Mouse (Mus musculus): ENCODE measurements around the gene Zfp652. TPM values are rescaled to one million over a fixed set of nuclear protein-coding genes. Genes with fewer than 3 reads are reported as not detected.
"Not testable (repeated sequence)": the region's sequence is repeated elsewhere in the genome, so short reads cannot be mapped to it uniquely, and the experiment has no call there.

Zfp652 gene
- polyA plus RNA-seq, 1 experiment from 2014 or later = 16.8 TPM

GRCm38 (mm10) chr11:95749619-95750018 is 37.1 kb downstream of the Zfp652 start:
- Histone ChIP-seq H3K9me3 (ENCODE audit: control insufficient read depth, low read length) (no peaks in the 10 kb centered on the region), H3K27ac (ENCODE audit: low read length) (no peak overlapping the region), H3K9ac (ENCODE audit: low read depth, low read length) (no peak overlapping the region), H3K4me2 (ENCODE audit: low read depth, low read length) (no peak overlapping the region), H3K4me1 (ENCODE audit: control insufficient read depth, insufficient read depth, low read length) (peaks cover 4% of the 10 kb centered on the region), H3K36me3 (ENCODE audit: control insufficient read depth, insufficient read depth, low read length) (peaks cover 8% of the 10 kb centered on the region; the same call in 1 of the 2 replicates), H3K27me3 (replicated peaks; ENCODE audit: control insufficient read depth, insufficient read depth, low read length) (no peaks in the 10 kb centered on the region), H3K4me3 (ENCODE audit: low read length) (no peak overlapping the region)
- WGBS = 87% methylated on average over 15 of the region's 15 CpGs
- ATAC-seq = no peak

- peak; percentile 53; the same call in 1 of the 2 replicates for ATAC-seq
- Histone ChIP-seq H3K27me3 (replicated peaks; ENCODE audit: control insufficient read depth, insufficient read depth, low read length) (no peaks in the 10 kb centered on the region), H3K9ac (ENCODE audit: low read depth, low read length) (no peak overlapping the region), H3K9me3 (ENCODE audit: control insufficient read depth, low read length) (no peaks in the 10 kb centered on the region), H3K36me3 (ENCODE audit: control insufficient read depth, insufficient read depth, low read length) (peaks cover 8% of the 10 kb centered on the region; the same call in 1 of the 2 replicates), H3K4me2 (ENCODE audit: low read depth, low read length) (no peak overlapping the region), H3K27ac (ENCODE audit: low read length) (no peak overlapping the region), H3K4me3 (ENCODE audit: low read length) (no peak overlapping the region), H3K4me1 (ENCODE audit: control insufficient read depth, insufficient read depth, low read length) (no peaks in the 10 kb centered on the region)
- WGBS = 33% methylated on average over 1 of the region's 1 CpGs
Measured at GRCm38 (mm10) chr11:95750995-95751394, 38.5 kb downstream of the Zfp652 start.

GRCm38 (mm10) chr11:95755137-95755536 is 42.7 kb downstream of the Zfp652 start:
- H3K27me3 ChIP-seq (replicated peaks; ENCODE audit: control insufficient read depth, insufficient read depth, low read length); H3K27ac ChIP-seq (ENCODE audit: low read length); H3K9me3 ChIP-seq (ENCODE audit: control insufficient read depth, low read length); H3K4me2 ChIP-seq (ENCODE audit: low read depth, low read length); H3K4me3 ChIP-seq (ENCODE audit: low read length); H3K4me1 ChIP-seq (ENCODE audit: control insufficient read depth, insufficient read depth, low read length); ATAC-seq; H3K36me3 ChIP-seq (ENCODE audit: control insufficient read depth, insufficient read depth, low read length); H3K9ac ChIP-seq (ENCODE audit: low read depth, low read length): not testable (repeated sequence)
- WGBS = 97% methylated on average over 4 of the region's 4 CpGs

GRCm38 (mm10) chr11:95760521-95760920 is 48.0 kb downstream of the Zfp652 start:
- Histone ChIP-seq H3K27ac (ENCODE audit: low read length) (no peak overlapping the region), H3K9ac (ENCODE audit: low read depth, low read length) (no peak overlapping the region), H3K4me3 (ENCODE audit: low read length) (no peak overlapping the region), H3K4me1 (ENCODE audit: control insufficient read depth, insufficient read depth, low read length) (no peaks in the 10 kb centered on the region), H3K9me3 (ENCODE audit: control insufficient read depth, low read length) (no peaks in the 10 kb centered on the region), H3K4me2 (ENCODE audit: low read depth, low read length) (no peak overlapping the region), H3K27me3 (replicated peaks; ENCODE audit: control insufficient read depth, insufficient read depth, low read length) (no peaks in the 10 kb centered on the region), H3K36me3 (ENCODE audit: control insufficient read depth, insufficient read depth, low read length) (peaks cover 10% of the 10 kb centered on the region)
- ATAC-seq = no peak
- 84% methylated on average over 5 of the region's 5 CpGs for WGBS

- no peak overlapping the region for H3K27ac ChIP-seq (ENCODE audit: low read length)
- no peak overlapping the region for H3K4me3 ChIP-seq (ENCODE audit: low read length)
- peaks cover 10% of the 10 kb centered on the region for H3K36me3 ChIP-seq (ENCODE audit: control insufficient read depth, insufficient read depth, low read length)
- no peak for ATAC-seq
- no peak overlapping the region for H3K9ac ChIP-seq (ENCODE audit: low read depth, low read length)
- WGBS = 84% methylated on average over 4 of the region's 4 CpGs
- no peaks in the 10 kb centered on the region for H3K27me3 ChIP-seq (replicated peaks; ENCODE audit: control insufficient read depth, insufficient read depth, low read length)
- no peak overlapping the region for H3K4me2 ChIP-seq (ENCODE audit: low read depth, low read length)
- no peaks in the 10 kb centered on the region for H3K4me1 ChIP-seq (ENCODE audit: control insufficient read depth, insufficient read depth, low read length)
- no peaks in the 10 kb centered on the region for H3K9me3 ChIP-seq (ENCODE audit: control insufficient read depth, low read length)
Measured at GRCm38 (mm10) chr11:95762996-95763395, 50.5 kb downstream of the Zfp652 start.

GRCm38 (mm10) chr11:95764806-95765205 is 52.3 kb downstream of the Zfp652 start:
- H3K4me1 ChIP-seq (ENCODE audit: control insufficient read depth, insufficient read depth, low read length) = no peaks in the 10 kb centered on the region
- WGBS = 81% methylated on average over 8 of the region's 8 CpGs
- peaks cover 10% of the 10 kb centered on the region for H3K36me3 ChIP-seq (ENCODE audit: control insufficient read depth, insufficient read depth, low read length)
- H3K9me3 ChIP-seq (ENCODE audit: control insufficient read depth, low read length) = no peaks in the 10 kb centered on the region
- no peaks in the 10 kb centered on the region for H3K27me3 ChIP-seq (replicated peaks; ENCODE audit: control insufficient read depth, insufficient read depth, low read length)
- H3K4me3 ChIP-seq (ENCODE audit: low read length) = no peak overlapping the region
- H3K4me2 ChIP-seq (ENCODE audit: low read depth, low read length) = no peak overlapping the region
- ATAC-seq = no peak
- no peak overlapping the region for H3K9ac ChIP-seq (ENCODE audit: low read depth, low read length)
- H3K27ac ChIP-seq (ENCODE audit: low read length) = no peak overlapping the region

- Histone ChIP-seq H3K9ac (ENCODE audit: low read depth, low read length) (no peak overlapping the region), H3K4me2 (ENCODE audit: low read depth, low read length) (no peak overlapping the region), H3K4me3 (ENCODE audit: low read length) (no peak overlapping the region), H3K4me1 (ENCODE audit: control insufficient read depth, insufficient read depth, low read length) (no peaks in the 10 kb centered on the region), H3K27me3 (replicated peaks; ENCODE audit: control insufficient read depth, insufficient read depth, low read length) (no peaks in the 10 kb centered on the region), H3K36me3 (ENCODE audit: control insufficient read depth, insufficient read depth, low read length) (peaks cover 10% of the 10 kb centered on the region), H3K9me3 (ENCODE audit: control insufficient read depth, low read length) (no peaks in the 10 kb centered on the region), H3K27ac (ENCODE audit: low read length) (no peak overlapping the region)
- no peak for ATAC-seq
- WGBS = 84% methylated on average over 10 of the region's 10 CpGs
Measured at GRCm38 (mm10) chr11:95765334-95765733, 52.9 kb downstream of the Zfp652 start.

GRCm38 (mm10) chr11:95768244-95768643 is 55.8 kb downstream of the Zfp652 start:
- H3K4me2 ChIP-seq (ENCODE audit: low read depth, low read length) = no peak overlapping the region
- WGBS = 71% methylated on average over 6 of the region's 6 CpGs
- peaks cover 8% of the 10 kb centered on the region for H3K36me3 ChIP-seq (ENCODE audit: control insufficient read depth, insufficient read depth, low read length)
- H3K27ac ChIP-seq (ENCODE audit: low read length) = peak overlapping the region; percentile 51; the same call in 1 of the 2 replicates
- no peak overlapping the region for H3K9ac ChIP-seq (ENCODE audit: low read depth, low read length)
- ATAC-seq = peak; percentile 77
- H3K4me3 ChIP-seq (ENCODE audit: low read length) = no peak overlapping the region
- H3K27me3 ChIP-seq (replicated peaks; ENCODE audit: control insufficient read depth, insufficient read depth, low read length) = no peaks in the 10 kb centered on the region
- H3K9me3 ChIP-seq (ENCODE audit: control insufficient read depth, low read length) = no peaks in the 10 kb centered on the region
- H3K4me1 ChIP-seq (ENCODE audit: control insufficient read depth, insufficient read depth, low read length) = no peaks in the 10 kb centered on the region

GRCm38 (mm10) chr11:95769208-95769607 is 56.7 kb downstream of the Zfp652 start:
- H3K4me2 ChIP-seq (ENCODE audit: low read depth, low read length) = no peak overlapping the region
- 89% methylated on average over 10 of the region's 10 CpGs for WGBS
- H3K9me3 ChIP-seq (ENCODE audit: control insufficient read depth, low read length) = no peaks in the 10 kb centered on the region
- H3K36me3 ChIP-seq (ENCODE audit: control insufficient read depth, insufficient read depth, low read length) = no peaks in the 10 kb centered on the region; the same call in none of the 2 replicates
- H3K9ac ChIP-seq (ENCODE audit: low read depth, low read length) = no peak overlapping the region
- no peak for ATAC-seq
- H3K27ac ChIP-seq (ENCODE audit: low read length) = no peak overlapping the region
- H3K4me1 ChIP-seq (ENCODE audit: control insufficient read depth, insufficient read depth, low read length) = no peaks in the 10 kb centered on the region
- H3K4me3 ChIP-seq (ENCODE audit: low read length) = no peak overlapping the region
- no peaks in the 10 kb centered on the region for H3K27me3 ChIP-seq (replicated peaks; ENCODE audit: control insufficient read depth, insufficient read depth, low read length)

GRCm38 (mm10) chr11:95770720-95771364 is 58.4 kb downstream of the Zfp652 start:
- 57% methylated on average over 9 of the region's 9 CpGs for WGBS
- no peaks in the 10 kb centered on the region for H3K4me1 ChIP-seq (ENCODE audit: control insufficient read depth, insufficient read depth, low read length)
- H3K4me2 ChIP-seq (ENCODE audit: low read depth, low read length) = no peak overlapping the region

More at GRCm38 (mm10) chr11:95770720-95771364, 58.4 kb downstream of the Zfp652 start:
- Histone ChIP-seq H3K27ac (ENCODE audit: low read length) (no peak overlapping the region), H3K9ac (ENCODE audit: low read depth, low read length) (no peak overlapping the region), H3K9me3 (ENCODE audit: control insufficient read depth, low read length) (no peaks in the 10 kb centered on the region), H3K4me3 (ENCODE audit: low read length) (no peak overlapping the region), H3K36me3 (ENCODE audit: control insufficient read depth, insufficient read depth, low read length) (no peaks in the 10 kb centered on the region; the same call in none of the 2 replicates), H3K27me3 (replicated peaks; ENCODE audit: control insufficient read depth, insufficient read depth, low read length) (no peaks in the 10 kb centered on the region)
- no peak; the same call in 1 of the 2 replicates for ATAC-seq
